Mouse (Mus musculus): ENCODE results near the gene Snx29.
A peak's percentile ranks its signal among the peaks of the same experiment; 100 is the strongest.
"Not testable (repeated sequence)": the region's sequence is repeated elsewhere in the genome, so short reads cannot be mapped to it uniquely, and the experiment has no call there.

Snx29 gene

GRCm38 (mm10) chr16:11448696-11449095 lies 126.0 kb downstream of the Snx29 start:
- DNase-seq (ENCODE audit: low spot score in 2 of 2), result not testable (repeated sequence)

DNA sequence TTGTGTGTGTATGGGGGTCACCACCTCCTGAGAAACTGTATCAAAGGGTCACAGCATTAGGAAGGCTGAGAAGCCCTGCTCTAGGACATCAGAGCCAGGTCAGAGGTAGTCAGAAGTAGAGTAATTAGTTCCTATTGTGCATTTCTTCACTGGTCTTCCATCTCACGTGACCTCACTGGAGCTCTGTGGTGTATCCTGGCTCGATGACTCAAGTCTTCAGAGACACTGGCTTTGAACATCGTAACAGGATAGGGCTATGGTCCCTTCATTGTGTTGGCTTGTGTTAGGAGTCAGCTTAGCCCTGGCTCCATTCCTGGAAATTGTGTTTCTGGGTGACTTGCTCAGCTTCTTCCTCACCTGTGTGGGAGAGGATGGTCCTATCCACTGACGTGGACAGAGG lies 126.6 kb downstream of the Snx29 start:
- no peak for DNase-seq (ENCODE audit: low spot score in 2 of 2)

GRCm38 (mm10) chr16:11450626-11451025 lies 127.9 kb downstream of the Snx29 start:
- DNase-seq (ENCODE audit: low spot score in 2 of 2), result no peak

- no peak for DNase-seq (ENCODE audit: low spot score in 2 of 2)
Measured at GRCm38 (mm10) chr16:11454871-11455270, 132.2 kb downstream of the Snx29 start.

GRCm38 (mm10) chr16:11455545-11456140 lies 132.9 kb downstream of the Snx29 start:
- no peak for DNase-seq (ENCODE audit: low spot score in 2 of 2)

- no peak for DNase-seq (ENCODE audit: low spot score in 2 of 2)
Measured at GRCm38 (mm10) chr16:11456141-11456645, 133.5 kb downstream of the Snx29 start.

DNA sequence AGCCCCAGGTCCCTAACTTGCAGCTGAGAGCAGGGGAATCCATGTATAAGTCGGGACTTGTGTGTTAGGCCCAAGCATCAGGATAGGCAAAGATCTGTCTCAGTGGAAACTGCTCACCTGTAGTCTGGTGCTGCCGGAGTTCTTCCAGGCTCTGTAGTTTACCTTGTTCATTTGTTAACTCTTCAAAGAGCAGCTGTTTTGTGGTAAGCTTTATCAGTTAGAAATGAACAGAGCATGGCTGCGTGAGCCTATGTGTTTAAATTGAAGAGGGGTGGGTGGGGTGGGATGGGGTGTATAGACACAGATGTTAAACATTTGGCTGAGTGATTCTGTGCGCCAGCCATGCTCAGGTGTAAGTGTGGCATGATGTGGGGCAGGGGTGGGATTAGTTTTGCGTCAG lies 134.4 kb downstream of the Snx29 start:
- DNase-seq (ENCODE audit: low spot score in 2 of 2), result no peak

- no peak for DNase-seq (ENCODE audit: low spot score in 2 of 2)
Measured at GRCm38 (mm10) chr16:11457609-11458350, 135.1 kb downstream of the Snx29 start.

DNA sequence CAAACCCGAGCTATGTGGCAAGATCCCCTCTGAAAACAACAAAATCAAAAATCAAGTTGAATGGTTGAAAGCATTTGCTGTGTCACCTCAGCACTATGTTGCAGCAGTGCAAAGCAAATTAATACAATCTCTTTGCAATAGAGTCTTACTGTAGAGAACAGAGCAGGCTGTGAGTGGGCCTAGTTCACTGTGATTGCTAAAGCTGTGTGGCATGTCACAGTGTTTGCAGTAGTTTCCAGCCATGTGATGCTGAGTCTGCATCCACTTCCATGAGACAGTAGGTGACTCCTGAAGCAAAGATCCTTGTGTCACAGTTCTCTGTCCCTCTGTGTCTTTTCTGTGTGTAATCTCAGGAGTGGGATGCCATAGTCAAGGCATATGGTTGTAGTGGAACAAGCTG lies 137.5 kb downstream of the Snx29 start:
- no peak for DNase-seq (ENCODE audit: low spot score in 2 of 2)

DNA sequence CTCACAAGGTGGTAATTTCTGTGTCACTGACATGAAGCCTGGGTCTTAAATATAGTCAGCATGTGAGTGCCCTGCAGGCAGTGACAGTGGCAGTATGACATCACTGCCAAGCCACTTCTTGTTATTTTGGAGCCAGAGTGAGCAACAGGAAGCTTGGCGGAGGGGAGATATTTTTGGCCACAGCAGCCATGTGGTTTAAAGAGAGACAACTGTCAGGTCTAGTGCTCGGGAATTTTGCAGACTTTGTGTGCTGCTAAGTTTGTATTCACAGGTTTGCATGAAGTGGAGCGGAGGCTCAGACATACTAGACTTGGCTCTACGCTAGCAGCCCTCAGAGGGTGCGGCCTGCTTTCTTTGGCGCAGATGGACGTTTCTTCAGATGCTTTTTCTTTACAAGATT lies 138.9 kb downstream of the Snx29 start:
- no peak for DNase-seq (ENCODE audit: low spot score in 2 of 2)

DNA sequence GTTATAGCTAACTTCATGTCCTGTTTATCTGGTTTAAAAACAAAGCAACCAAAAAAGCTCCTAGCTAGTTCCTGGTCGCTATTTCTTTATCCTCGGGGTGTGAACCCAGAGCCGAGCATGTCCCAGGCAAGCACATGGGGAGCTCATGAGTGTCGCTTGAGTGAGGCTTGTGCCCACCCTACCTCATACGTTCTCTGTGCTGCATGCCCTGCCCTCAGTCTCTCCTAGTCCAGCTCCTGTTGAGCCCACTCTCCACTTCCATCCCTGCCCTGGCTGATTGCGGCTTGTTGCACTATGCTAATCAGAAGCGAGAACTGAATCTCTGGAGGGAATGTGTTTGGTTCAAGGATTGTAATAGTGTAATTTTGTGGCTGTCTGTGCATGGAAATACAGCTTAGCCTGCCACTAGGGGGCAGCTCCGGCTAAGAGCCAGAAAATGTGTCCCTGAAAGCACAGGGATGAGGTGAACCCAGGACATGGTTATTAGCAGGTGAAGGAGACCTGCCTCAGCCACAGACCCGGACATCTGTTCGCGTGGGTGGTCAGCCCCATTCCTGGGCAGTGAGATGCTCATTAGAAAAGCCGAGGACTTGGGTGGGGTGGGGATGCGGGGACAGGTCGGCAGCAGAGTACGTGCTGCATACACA lies 145.9 kb downstream of the Snx29 start:
- DNase-seq (ENCODE audit: low spot score in 2 of 2), result peak; percentile 25 to 36

DNA sequence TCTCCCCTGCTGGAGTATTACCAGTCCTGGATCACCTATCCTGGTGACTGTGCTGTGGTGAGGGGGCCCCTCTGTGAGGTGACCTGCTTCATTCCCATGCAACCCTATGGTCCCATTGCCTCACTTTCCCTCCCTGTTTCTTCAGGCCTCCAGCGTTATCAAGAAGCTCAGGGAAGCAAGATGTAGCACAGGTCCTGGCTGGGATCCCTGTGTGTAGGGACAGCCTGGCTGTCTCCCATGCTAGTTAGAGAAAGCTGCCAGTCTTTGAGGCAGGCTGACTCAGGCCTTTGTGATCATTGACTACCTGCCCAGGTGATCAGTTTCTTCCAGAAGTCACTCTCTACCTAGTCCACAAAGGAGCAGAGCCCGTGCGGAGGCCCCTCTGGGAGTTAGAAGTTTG lies 146.8 kb downstream of the Snx29 start:
- DNase-seq (ENCODE audit: low spot score in 2 of 2), result no peak

DNA sequence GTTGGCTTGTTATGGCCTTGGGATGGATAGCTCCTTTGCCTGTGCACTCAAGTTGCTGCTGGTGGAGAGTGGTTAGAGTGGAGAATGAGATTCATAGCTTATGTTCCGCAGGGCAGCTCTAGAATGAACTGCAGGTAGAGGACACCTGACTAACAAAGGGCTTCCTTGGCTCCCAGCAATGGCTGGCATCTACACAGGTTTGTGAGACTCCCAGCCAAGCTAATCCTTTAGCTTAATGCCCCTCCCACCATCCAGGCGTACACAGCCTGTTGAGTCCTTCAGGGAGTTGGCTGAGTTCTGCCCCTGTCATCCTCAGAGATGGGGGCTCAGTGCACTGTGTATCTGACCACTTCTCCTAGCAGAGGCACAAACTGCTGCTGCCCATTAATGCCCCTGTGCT lies 148.5 kb downstream of the Snx29 start:
- no peak for DNase-seq (ENCODE audit: low spot score in 2 of 2)

GRCm38 (mm10) chr16:11472852-11473251 lies 150.1 kb downstream of the Snx29 start:
- no peak for DNase-seq (ENCODE audit: low spot score in 2 of 2)

- no peak for DNase-seq (ENCODE audit: low spot score in 2 of 2)
Measured at GRCm38 (mm10) chr16:11473474-11473873, 150.8 kb downstream of the Snx29 start.

GRCm38 (mm10) chr16:11473893-11474505 lies 151.3 kb downstream of the Snx29 start:
- DNase-seq (ENCODE audit: low spot score in 2 of 2), result no peak

DNA sequence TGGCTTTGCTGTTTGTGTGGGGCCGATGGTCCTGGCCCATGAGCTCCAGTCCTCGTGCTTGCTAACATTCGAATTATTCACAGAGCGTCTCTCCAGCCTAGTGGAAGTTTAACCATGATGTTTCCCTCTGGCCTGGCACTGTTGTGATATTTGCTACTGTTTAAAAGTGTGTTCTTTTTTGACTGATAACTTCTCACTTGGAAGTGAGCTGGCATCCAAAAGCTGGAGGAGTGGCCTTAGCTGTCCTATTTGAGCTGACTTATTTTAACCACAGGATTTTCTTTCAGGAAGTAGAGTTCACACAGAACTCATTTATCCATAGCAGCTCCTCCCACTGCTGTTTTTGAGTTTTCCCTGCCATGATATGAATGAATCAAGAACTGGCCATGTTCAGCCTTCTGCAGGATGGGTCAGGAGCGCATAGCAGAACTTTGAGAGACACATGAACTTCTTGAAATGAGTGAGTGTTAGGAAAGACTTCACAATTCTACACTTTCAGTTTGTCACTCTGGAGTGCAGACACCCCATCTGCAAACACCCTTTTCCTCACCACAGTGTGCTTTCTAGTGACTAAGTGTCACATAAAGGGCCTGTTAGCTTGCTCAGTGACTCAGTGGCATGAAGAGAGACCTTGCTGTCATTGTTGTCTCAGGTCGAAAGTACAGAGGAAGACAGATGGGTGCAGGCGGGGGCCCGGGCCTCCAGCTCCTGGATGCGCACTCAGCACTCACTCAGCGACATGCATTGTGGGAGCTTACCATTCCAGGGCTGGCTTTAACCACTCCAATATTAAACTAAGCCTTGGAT lies 152.6 kb downstream of the Snx29 start:
- DNase-seq (ENCODE audit: low spot score in 2 of 2), result no peak

- no peak for DNase-seq (ENCODE audit: low spot score in 2 of 2)
Measured at GRCm38 (mm10) chr16:11476314-11476713, 153.6 kb downstream of the Snx29 start.

- DNase-seq (ENCODE audit: low spot score in 2 of 2), result no peak
Measured at GRCm38 (mm10) chr16:11476968-11477367, 154.3 kb downstream of the Snx29 start.

GRCm38 (mm10) chr16:11477591-11477990 lies 154.9 kb downstream of the Snx29 start:
- no peak for DNase-seq (ENCODE audit: low spot score in 2 of 2)

GRCm38 (mm10) chr16:11479605-11480004 lies 156.9 kb downstream of the Snx29 start:
- DNase-seq (ENCODE audit: low spot score in 2 of 2), result no peak

GRCm38 (mm10) chr16:11482189-11482588 lies 159.5 kb downstream of the Snx29 start:
- DNase-seq (ENCODE audit: low spot score in 2 of 2), result no peak

Measured in spleen, postnatal 14 days (tissue).